Mouse (Mus musculus) macrophage (primary cell): Measurements from ENCODE around the gene Mov10. TPM values are rescaled to one million over a fixed set of nuclear protein-coding genes. Genes with fewer than 3 reads are reported as not detected.

Source experiments
- H3K27ac ChIP-seq: fragments of 350-480 bp; formaldehyde crosslinking; 2 replicates; pipeline ENCODE4 v1.9.0; 2021
- H3K36me3 ChIP-seq: fragments of 350-480 bp; formaldehyde crosslinking; 2 replicates; pipeline ENCODE4 v1.9.0; 2021; ENCODE audit errors: inconsistent target
- H3K4me3 ChIP-seq: fragments of 350-480 bp; formaldehyde crosslinking; 2 replicates; pipeline ENCODE4 v1.9.0; 2021; ENCODE audit errors: inconsistent target
- H3K79me2 ChIP-seq: fragments of 350-480 bp; formaldehyde crosslinking; 2 replicates; pipeline ENCODE4 v1.9.0; 2021; ENCODE audit errors: inconsistent target
- WGBS: methylation state at CpG from one replicate; pipeline ENCODE4 v1.1.7; 2026; ENCODE audit warnings: inconsistent platforms; ENCODE audit not compliant: missing documents; 5-methylcytosine and 5-hydroxymethylcytosine counted together
- polyA plus RNA-seq: library from polyadenylated mRNA; stranded (reverse); fragments of 250-400 nt; gene quantifications from 3 replicates; pipeline ENCODE4 v1.2.4, GENCODE M21; 2018; ENCODE audit warnings: inconsistent platforms

Gene Mov10
- polyA plus RNA-seq, 1 experiment from 2014 or later: 27.2 TPM

DNA sequence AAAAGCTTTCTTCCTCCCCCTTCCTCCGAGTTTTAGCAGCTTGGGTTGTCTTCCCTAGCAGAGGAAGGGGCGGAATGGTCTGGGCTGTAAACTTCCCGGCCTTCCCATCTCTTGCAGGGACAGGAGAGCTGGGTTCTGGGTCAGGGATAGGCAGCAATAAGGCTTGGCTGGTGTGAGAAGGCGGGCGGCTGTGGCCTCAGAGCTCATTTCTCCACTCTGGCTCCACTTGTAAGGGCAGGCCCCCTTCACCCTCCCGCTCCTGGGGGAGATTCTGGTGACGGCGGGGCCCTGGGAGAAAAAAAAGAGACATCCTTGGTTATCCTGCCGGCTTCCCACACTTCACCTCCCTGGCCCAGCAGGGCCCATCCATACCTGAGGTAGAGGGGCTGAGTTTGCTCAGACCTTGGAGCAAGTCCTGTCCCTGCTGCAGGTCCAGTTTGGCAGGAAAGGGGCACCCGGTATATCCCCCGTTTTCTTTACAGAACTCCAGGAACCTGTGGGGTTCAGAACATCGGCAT, 23.4 kb downstream of the Mov10 start:
- peaks cover 46% of the 10 kb centered on the region for H3K36me3 ChIP-seq
- peak overlapping the region; percentile 19; the same call in 1 of the 2 replicates for H3K27ac ChIP-seq
- WGBS: 85% methylated on average over 9 of the region's 12 CpGs

DNA sequence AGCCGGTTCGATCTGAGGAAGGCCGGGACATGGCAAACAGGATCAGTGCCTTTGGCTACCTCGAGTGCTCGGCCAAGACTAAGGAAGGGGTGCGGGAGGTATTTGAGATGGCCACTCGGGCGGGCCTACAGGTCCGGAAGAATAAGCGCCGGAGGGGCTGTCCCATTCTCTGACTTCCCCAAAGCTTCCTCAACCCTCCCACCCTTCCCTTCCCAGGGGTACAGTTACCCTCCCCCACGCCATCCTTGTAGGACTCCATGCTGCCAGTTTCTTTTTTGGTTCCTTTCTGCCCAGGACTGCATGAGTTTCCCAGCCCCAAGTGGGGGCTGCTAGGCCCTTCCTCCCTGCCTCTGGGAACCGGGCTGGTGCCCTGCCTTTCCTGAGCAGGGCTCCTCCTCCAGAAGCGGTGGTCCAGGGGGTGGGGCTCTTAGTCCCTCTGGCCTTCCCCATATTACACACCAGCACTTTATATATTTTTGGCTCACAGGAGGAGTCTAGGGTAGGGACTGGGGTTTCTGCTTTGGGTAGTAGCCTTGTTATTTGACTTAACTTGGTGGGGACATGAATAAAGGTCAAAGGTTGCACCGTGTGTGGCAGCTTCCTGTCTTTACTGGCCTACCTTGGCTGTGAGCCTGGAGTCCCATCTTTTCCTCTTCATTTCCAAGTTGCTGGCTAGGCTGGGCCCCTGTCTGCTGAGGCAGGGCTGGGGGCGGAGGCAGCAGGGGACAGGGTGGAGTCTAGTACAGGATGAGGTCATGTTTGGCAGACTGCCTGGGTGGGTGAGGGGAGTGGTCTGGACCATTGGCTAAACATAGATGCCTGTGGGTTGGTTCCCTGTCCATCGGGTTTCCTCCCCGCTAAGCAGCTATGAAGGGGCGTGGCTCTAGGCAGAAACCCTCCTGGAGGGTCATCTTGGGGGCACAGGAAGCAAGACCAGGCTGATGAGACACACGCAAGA, 24.2 kb downstream of the Mov10 start:
- Histone ChIP-seq H3K79me2 (no peaks in the 10 kb centered on the region), H3K36me3 (peaks cover 38% of the 10 kb centered on the region), H3K4me3 (no peak overlapping the region), H3K27ac (peak overlapping the region; percentile 41)
- WGBS: 70% methylated on average over 20 of the region's 20 CpGs

More for the DNA sequence above, 23.4 kb downstream of the Mov10 start:
- Histone ChIP-seq H3K79me2 (no peaks in the 10 kb centered on the region), H3K4me3 (no peak overlapping the region)

DNA sequence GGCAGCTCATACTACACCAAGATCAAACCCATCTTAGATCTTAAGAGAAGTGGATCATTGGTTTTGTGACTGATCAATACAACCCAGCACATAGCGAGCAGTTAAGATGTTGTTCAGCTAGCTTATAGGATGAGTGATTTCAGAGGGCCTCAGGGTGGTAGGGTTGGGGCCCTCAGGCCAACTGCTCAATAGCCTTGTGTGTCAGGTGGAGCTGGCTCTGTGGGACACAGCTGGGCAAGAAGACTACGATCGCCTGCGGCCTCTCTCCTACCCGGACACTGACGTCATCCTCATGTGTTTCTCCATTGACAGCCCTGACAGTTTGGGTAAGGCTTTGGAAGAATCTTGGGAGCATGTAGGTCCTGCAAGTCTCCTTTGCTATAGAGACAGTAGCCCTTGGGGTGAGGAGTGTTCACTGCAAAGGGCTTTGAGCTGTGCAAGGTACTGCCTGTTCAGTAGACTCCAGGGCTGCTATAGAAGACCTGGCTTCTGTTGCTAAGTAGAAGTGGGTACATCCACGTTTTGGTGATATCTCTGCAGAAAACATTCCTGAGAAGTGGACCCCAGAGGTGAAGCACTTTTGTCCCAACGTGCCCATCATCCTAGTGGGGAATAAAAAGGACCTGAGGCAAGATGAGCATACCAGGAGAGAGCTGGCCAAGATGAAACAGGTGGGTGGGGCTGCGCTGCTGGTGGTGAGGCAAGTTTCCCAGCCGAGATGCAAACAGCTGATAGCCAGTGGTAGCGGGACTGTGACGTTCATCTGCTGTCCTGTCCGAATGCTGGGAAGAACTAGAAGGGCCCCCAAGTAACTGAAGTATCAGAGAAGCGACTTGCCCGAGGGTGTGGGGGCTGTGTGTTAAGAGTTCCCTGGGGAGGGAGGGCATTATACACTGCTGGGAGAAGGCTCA, 25.7 kb downstream of the Mov10 start:
- no peak overlapping the region for H3K27ac ChIP-seq
- peaks cover 29% of the 10 kb centered on the region for H3K36me3 ChIP-seq
- no peak overlapping the region for H3K4me3 ChIP-seq
- 94% methylated on average over 15 of the region's 15 CpGs for WGBS
- H3K79me2 ChIP-seq: no peaks in the 10 kb centered on the region

DNA sequence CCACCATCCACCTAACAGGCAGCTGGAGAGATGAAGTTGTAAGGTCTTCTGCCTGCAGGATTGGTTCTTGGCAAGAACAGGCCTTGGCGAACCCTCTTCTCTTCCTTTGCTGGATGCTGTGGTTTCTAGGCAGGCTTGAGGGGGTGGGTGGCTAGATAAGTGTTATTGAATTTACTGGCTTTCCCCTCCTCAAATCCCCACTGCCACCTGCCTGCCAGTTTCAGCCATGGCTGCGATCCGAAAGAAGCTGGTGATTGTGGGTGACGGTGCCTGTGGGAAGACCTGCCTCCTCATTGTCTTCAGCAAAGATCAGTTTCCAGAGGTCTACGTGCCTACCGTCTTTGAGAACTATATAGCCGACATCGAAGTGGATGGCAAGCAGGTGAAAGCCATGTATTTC, 26.7 kb downstream of the Mov10 start:
- no peaks in the 10 kb centered on the region for H3K79me2 ChIP-seq
- H3K27ac ChIP-seq: no peak overlapping the region
- peaks cover 21% of the 10 kb centered on the region for H3K36me3 ChIP-seq
- WGBS: 94% methylated on average over 8 of the region's 8 CpGs
- no peak overlapping the region for H3K4me3 ChIP-seq

DNA sequence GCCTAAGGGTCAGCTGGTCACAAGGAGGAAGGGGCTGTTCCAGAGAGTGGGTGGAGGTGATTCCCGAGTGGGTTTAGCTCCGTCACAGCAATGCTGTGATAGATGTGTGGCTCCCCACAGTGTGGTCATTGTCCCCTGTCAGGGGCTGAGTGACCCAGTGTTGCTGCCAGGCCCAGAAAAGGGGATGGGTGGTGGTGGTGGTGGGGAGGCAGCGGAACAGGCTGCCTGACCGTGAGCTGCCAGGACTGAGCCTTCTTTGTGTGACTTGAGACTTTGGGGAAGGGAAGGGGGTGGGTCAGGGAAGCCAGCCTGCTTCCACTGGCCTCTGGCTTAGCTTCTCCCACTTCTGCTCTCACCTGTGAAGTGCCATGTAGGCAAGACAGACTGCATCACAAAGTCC, 27.3 kb downstream of the Mov10 start:
- Histone ChIP-seq H3K27ac (no peak overlapping the region), H3K79me2 (no peaks in the 10 kb centered on the region), H3K4me3 (no peak overlapping the region), H3K36me3 (peaks cover 15% of the 10 kb centered on the region; the same call in 1 of the 2 replicates)
- 95% methylated on average over 4 of the region's 4 CpGs for whole genome bisulfite sequencing

DNA sequence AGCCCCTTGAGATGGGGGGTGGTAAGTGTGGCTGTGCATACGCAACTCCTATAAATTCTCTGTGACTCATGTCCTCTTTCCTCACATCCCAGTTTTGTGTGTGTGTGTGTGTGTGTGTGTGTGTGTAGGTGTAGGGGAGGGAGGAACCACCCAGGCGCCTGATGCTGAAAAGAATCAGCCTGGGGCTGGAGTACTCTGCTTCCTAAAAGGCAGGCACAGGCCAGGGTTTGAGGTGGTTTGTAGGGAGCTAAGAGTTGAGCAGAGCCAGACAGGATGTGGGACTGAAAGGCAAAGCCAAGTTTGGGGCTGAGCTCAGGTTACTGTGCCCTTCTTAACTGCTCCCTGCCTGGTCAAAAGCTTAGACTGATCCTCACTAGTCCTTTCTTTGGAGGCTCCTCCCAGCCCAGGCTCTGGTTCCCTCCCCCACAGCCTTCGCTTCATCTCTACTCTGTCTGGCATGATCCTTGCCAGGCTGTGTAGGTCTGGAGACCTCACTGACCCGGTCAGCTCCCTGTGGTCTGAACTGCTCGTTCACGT, 27.9 kb downstream of the Mov10 start:
- Histone ChIP-seq H3K4me3 (no peak overlapping the region), H3K27ac (no peak overlapping the region), H3K79me2 (no peaks in the 10 kb centered on the region), H3K36me3 (peaks cover 9% of the 10 kb centered on the region; the same call in 1 of the 2 replicates)
- 77% methylated on average over 6 of the region's 6 CpGs for WGBS

DNA sequence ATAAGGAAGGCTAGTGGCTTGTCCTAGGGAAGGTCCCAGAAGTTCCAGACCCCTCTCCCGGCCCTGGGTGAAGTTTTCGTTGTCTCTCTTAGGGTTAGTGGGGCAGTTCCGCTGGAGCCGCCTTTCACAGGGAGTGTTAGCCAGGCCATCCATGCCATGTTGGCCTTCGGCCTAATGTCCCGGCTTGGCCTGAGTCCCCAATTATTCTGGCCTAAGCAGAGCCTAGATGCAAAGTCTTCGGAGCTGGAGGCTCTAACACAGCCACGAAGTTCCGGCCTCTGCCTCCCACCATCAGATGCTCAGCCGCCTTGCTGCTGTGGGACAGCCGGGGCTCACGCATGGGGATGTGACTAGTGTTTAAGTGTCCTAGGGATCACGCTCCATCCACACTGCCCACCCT, 28.5 kb downstream of the Mov10 start:
- H3K36me3 ChIP-seq: peaks cover 4% of the 10 kb centered on the region; the same call in 1 of the 2 replicates
- WGBS: 90% methylated on average over 12 of the region's 13 CpGs
- peak overlapping the region; percentile 51; the same call in 1 of the 2 replicates for H3K4me3 ChIP-seq
- H3K79me2 ChIP-seq: no peaks in the 10 kb centered on the region
- H3K27ac ChIP-seq: no peak overlapping the region

DNA sequence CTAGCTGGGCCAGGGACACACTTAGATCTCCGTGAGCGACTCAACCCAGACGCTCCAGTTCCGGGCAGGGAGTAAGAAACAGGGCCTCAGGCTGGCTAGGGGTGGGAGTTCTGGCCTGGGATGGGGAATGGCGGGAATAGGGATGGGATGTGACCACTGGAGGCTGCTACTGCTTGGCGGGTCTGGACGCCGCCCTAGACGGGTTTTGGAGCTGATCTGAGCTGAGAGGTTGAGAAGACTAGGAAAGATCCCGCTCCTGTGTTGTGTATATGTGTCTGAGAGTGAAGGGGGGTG, 29.1 kb downstream of the Mov10 start:
- 46% methylated on average over 10 of the region's 10 CpGs for WGBS
- Histone ChIP-seq H3K79me2 (no peaks in the 10 kb centered on the region), H3K27ac (no peak overlapping the region), H3K36me3 (no peaks in the 10 kb centered on the region; the same call in 1 of the 2 replicates), H3K4me3 (peak overlapping the region; percentile 51)

DNA sequence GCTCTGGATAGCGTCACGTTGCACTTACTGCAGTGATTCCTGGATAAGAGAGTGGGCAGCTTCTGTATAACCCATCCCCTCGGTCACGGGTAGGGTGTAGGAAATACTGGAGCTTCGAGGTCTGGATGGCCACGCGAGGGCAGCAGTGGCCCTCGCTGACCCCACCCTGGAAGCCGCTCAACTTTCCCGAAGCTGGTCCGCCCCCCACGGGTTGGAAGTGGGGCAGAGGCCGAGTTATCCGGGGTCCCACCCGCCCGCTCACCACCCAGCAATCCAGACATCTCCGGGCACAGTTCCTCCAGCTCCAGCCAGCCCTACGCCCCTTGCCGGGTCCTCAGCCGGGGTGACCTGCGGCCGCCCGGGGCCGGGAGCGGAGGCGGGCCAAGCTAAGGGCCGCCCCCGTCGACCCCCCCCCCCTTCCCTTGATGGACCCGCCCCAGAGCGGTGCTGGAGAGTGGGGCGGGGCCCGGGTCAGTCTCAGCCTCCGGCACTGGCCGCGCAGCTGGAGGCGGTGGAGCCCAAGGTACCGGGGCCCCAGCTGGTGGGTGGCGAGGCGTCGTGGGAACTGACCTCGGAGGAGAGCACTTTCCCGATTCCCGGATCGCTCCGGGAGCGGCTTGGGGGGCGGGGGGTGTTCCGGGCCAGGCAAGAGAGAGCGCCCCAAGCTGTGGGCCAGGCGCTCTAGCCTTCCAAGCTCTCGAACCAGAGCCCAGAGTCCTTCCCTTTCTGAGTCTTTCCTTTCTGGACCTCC, 29.6 kb downstream of the Mov10 start:
- WGBS: 2% methylated on average over 43 of the region's 52 CpGs
- Histone ChIP-seq H3K27ac (no peak overlapping the region), H3K79me2 (no peaks in the 10 kb centered on the region)

DNA sequence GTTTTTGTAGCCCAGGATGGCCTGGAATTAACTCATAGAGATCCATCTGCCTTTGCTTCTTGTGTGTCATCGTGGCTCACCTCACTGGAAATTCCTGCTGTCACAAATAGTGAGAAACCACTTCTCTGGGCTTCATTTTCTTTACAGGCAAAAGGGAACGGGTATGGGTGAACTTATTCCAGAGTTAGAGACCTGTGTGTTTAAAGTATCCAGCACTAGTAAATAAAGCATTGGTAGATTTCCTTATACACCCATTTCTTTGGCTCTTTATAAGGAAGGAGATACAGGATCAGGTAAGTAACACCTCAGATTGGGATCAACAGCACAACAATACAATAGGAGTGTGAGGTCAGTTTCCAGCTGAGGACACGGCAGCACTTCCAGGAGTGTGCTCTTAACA, 30.3 kb downstream of the Mov10 start, which contains the start of gene Rhoc:
TSS of gene Rhoc (plus strand) at position 301 of the 400 bp plus-strand sequence.
- 81% methylated on average over 3 of the region's 3 CpGs for WGBS
- Histone ChIP-seq H3K4me3 (peak within 1 kb of the TSS; percentile 51), H3K36me3 (no peaks in the 10 kb centered on the region), H3K27ac (no peak within 1 kb of the TSS), H3K79me2 (no peaks in the 10 kb centered on the region)

More for the DNA sequence above, 29.6 kb downstream of the Mov10 start:
- Histone ChIP-seq H3K4me3 (peak overlapping the region; percentile 51), H3K36me3 (no peaks in the 10 kb centered on the region)

DNA sequence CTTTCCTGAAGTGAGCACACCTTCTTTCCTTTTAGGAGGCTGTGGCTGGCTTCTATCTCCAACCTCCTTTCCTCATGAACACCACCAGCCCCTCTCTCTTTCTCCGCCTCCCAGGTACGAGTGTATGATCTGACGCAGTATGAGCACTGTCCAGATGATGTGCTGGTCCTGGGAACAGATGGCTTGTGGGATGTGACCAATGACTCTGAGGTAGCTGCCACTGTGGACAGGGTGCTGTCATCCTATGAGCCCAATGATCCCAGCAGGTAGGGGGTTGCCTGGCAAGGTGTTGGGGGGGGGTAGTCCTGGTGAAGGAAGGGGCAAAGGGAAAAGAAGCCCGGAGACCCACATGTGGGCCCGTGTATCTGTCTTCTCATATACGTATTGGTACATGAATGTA, 33.1 kb downstream of the Mov10 start:
- Histone ChIP-seq H3K4me3 (no peak overlapping the region), H3K36me3 (no peaks in the 10 kb centered on the region), H3K27ac (no peak overlapping the region), H3K79me2 (no peaks in the 10 kb centered on the region)
- WGBS: 91% methylated on average over 6 of the region's 6 CpGs

DNA sequence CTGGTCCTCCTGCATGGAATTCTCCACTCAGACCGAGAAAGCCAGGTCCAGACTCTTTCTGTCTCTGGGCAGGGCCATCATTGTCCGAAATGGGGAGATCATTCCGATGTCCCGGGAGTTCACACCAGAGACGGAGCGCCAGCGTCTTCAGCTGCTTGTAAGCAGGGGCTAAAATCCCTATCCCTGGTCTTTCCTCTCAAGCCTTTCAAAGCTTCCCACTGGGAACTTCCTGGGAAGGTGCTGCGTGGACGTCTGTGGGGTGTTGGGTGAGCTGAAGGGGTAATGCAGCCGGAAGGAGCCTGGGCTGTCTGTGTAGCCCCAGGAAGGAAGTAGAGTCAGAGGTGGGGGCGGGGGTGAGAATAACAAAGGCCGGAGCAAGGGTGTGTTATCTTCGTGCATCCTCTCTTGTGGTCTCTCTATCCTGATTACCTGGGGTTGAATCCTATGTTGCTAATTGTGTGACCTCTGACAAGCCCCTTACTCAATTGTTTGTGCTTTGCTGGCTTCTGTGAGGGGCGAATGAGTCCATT, 34.3 kb downstream of the Mov10 start:
- Histone ChIP-seq H3K27ac (no peak overlapping the region), H3K79me2 (no peaks in the 10 kb centered on the region), H3K36me3 (no peaks in the 10 kb centered on the region), H3K4me3 (no peak overlapping the region)
- WGBS: 57% methylated on average over 14 of the region's 14 CpGs

DNA sequence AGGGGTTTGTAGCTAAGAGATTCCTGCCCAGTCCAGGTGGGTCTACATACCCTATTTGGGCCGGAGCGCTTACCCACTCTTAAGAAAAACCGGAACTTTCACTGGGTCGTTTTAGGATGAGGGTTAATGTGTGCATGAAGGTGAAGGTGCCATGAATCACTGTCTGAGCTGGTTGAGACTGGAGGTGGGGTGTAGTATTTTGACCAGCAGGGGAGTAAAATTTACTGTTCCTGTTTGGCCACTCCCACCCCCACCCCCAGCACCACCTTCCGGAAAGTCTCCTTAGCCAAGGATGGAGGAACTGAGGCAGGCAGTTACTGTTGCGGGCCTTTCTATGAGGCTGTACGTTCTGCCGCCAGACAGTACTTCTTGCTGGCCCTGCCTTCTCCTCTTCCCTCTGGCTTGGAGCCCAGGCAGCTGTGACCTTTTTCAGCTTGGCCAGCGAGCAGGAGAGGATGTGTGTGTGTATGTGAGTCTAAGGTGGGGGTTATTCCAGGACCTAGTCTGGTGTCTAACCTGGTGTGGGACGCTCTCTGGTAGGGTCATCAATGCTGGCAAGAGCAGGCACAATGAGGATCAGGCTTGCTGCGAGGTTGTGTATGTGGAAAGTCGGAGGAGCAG, 36.2 kb downstream of the Mov10 start:
- Histone ChIP-seq H3K36me3 (no peaks in the 10 kb centered on the region), H3K27ac (no peak overlapping the region), H3K4me3 (no peak overlapping the region; the same call in 1 of the 2 replicates), H3K79me2 (no peaks in the 10 kb centered on the region)
- 29% methylated on average over 12 of the region's 12 CpGs for WGBS
